Mouse (Mus musculus): Measurements from ENCODE around the gene Cab39l.

GRCm38 (mm10) chr14:59616802-59617201 lies 176.0 kb downstream of the Cab39l start:
- TF ChIP-seq CTCF (IDR thresholded peaks at IDR 0.05; ENCODE audit: borderline replicate concordance, control insufficient read depth, extremely low read depth, insufficient read depth, low read length, poor library complexity) (no peak), POLR2A (IDR thresholded peaks at IDR 0.05; ENCODE audit: control insufficient read depth, extremely low read depth, insufficient read depth, low read length, poor library complexity) (no peak)

All from thymus, adult 2 months (tissue).